Mouse (Mus musculus) intestine, embryonic 14.5 days (tissue): ENCODE measurements at regions not wholly inside any gene's neighbourhood (a gene's known extent, or its start where the extent isn't known, plus 50 kb on each side); places are given as distances from the start of the nearest gene placed in this dataset.

Source experiments
- ATAC-seq: fragments of 200-750 bp; cut with Nextera tagmentation; replicated peaks from 2 replicates; pipeline ENCODE4 v1.8.0; 2017; ENCODE audit warnings: low read depth, moderate number of reproducible peaks, moderate TSS enrichment, moderate library complexity; ENCODE audit not compliant: low FRiP score, low TSS enrichment
- DNase-seq: peaks from one replicate; pipeline ENCODE4 v3.0.0-alpha.2; 2018; ENCODE audit warnings: low spot score
- H3K27ac ChIP-seq: fragments of 300-500 bp; sonication (generic); 2 replicates; pipeline ENCODE4 v1.5.1; 2014; ENCODE audit warnings: low read depth, mild to moderate bottlenecking, control low read depth
- H3K27me3 ChIP-seq: fragments of 300-500 bp; sonication (generic); replicated peaks from 2 replicates; pipeline ENCODE4 v1.6.1; 2014; ENCODE audit warnings: low read length, control low read depth; ENCODE audit not compliant: control insufficient read depth, insufficient read depth
- H3K36me3 ChIP-seq: fragments of 300-500 bp; sonication (generic); 2 replicates; pipeline ENCODE4 v1.6.1; 2014; ENCODE audit warnings: low read length, control low read depth; ENCODE audit not compliant: control insufficient read depth, insufficient read depth
- H3K4me1 ChIP-seq: fragments of 300-500 bp; sonication (generic); replicated peaks from 2 replicates; pipeline ENCODE4 v1.6.1; 2014; ENCODE audit warnings: low read length, control low read depth, mixed read lengths; ENCODE audit not compliant: control insufficient read depth, insufficient read depth
- H3K4me2 ChIP-seq: fragments of 300-500 bp; sonication (generic); 2 replicates; pipeline ENCODE4 v1.6.1; 2014; ENCODE audit warnings: low read length
- H3K4me3 ChIP-seq: fragments of 300-500 bp; sonication (generic); 2 replicates; pipeline ENCODE4 v1.5.1; 2014; ENCODE audit warnings: low read depth, low read length, control low read depth, mixed read lengths
- H3K9ac ChIP-seq: fragments of 300-500 bp; sonication (generic); 2 replicates; pipeline ENCODE4 v1.6.1; 2014; ENCODE audit warnings: mild to moderate bottlenecking, low read length
- H3K9me3 ChIP-seq: fragments of 300-500 bp; sonication (generic); 2 replicates; pipeline ENCODE4 v1.6.1; 2016; ENCODE audit warnings: low read length, control low read depth; ENCODE audit not compliant: control insufficient read depth
- WGBS: fragments of 180-500 bp; shearing (Covaris S2); extraction: QIAGEN DNeasy Blood & Tissue Kit; methylation state at CpG from one replicate; pipeline ENCODE4 v1.1.7; 2014; 5-methylcytosine and 5-hydroxymethylcytosine counted together

DNA sequence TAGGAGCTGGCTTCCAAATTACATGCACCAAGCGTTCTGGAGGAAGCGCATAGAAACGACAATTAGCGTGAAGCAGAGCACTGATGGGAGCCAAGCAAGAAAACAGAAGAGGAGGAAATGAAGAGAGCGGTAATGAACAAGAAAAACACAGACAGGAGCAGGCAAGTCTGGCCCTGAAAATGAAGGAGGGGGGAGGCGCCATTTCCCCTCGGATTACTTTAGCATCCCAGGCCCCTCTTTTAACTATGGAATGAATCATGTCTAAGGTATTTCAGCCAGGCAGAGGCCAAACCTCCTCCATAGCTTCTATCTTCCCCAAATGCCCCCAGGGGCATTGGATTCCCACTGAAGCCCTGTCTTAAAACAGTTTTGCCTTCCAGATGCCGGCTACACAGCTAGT lies 248.1 kb upstream of the Nrip1 start:
- no peak overlapping the region for H3K4me2 ChIP-seq
- H3K36me3 ChIP-seq = no peaks in the 10 kb centered on the region
- no peaks in the 10 kb centered on the region for H3K9me3 ChIP-seq
- DNase-seq = no peak
- no peak overlapping the region for H3K4me3 ChIP-seq
- WGBS = 33% methylated on average over 8 of the region's 8 CpGs
- H3K4me1 ChIP-seq = no peaks in the 10 kb centered on the region
- no peaks in the 10 kb centered on the region for H3K27me3 ChIP-seq
- no peak overlapping the region for H3K27ac ChIP-seq
- ATAC-seq = no peak
- no peak overlapping the region for H3K9ac ChIP-seq

DNA sequence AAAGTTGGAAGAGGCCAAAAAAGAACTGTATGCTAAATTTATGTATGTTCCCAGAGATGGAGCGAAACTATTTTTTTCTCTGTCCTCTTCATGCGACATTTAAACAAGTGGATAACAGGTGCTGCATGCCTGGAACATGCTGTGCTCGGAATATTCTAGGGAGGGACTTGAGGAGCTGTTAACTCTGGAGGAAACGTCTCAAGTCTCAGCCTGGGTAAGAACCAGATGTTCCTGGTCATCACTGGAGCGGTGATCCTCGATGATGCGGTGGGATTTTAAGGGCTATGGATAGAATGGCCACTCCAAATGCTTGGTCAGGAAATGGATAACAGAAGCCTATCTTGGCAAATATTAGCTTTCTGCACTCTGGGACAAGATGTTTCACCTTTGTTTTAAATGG lies 244.7 kb upstream of the Nrip1 start:
- ATAC-seq (no peak), DNase-seq (no peak)
- Histone ChIP-seq H3K4me2 (no peak overlapping the region), H3K9me3 (no peaks in the 10 kb centered on the region), H3K36me3 (no peaks in the 10 kb centered on the region), H3K27me3 (no peaks in the 10 kb centered on the region), H3K9ac (no peak overlapping the region), H3K4me3 (no peak overlapping the region), H3K27ac (no peak overlapping the region), H3K4me1 (no peaks in the 10 kb centered on the region)
- 76% methylated on average over 7 of the region's 7 CpGs for WGBS

DNA sequence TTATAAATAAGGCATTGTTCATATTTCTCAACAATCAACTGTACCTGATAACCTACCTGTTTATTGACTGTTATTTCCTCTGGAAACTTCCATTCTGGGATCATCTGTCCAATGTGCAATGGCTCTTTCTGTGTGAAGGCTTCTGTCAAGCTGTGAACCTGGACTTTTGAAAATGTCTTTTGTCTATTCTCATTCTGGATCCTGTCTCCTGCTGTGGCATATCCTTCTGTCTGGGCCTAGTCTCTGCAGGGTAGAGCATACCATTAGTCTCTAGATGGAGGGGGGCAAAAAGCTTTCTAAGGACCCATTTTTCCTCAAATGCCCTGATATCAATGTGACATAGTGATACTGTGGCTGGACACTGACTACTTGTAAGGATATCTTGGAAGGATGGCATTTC lies 237.4 kb upstream of the Nrip1 start:
- no peak overlapping the region for H3K4me2 ChIP-seq
- ATAC-seq (no peak), DNase-seq (no peak)
- no peaks in the 10 kb centered on the region for H3K9me3 ChIP-seq
- H3K4me3 ChIP-seq = no peak overlapping the region
- H3K4me1 ChIP-seq = no peaks in the 10 kb centered on the region
- H3K27me3 ChIP-seq = no peaks in the 10 kb centered on the region
- H3K36me3 ChIP-seq = no peaks in the 10 kb centered on the region
- no peak overlapping the region for H3K27ac ChIP-seq
- H3K9ac ChIP-seq = no peak overlapping the region

DNA sequence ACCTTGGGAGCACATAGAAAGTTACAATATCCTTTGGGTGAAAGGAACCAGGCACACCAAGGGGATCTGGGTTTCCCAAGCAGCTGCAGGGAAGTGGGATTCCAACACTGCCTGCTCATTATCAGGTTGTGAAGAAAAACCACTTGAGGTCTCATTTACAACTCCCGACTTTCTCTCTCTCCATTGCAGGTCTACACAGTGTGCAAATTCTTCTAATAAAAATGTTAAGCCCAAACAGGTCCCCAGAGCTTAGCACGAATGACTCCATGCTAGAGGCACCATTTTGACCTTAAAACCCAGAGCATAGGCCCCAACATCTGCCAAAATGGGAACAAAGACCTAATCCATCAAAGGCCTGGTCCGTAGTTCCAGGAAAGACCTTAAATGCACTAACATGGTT lies 231.3 kb upstream of the Nrip1 start:
- ATAC-seq (no peak), DNase-seq (no peak)
- no peak overlapping the region for H3K9ac ChIP-seq
- H3K4me1 ChIP-seq = 0 out of 2 replicates have a peak, but pooled peaks cover 3% of the 10 kb centered on the region
- no peak overlapping the region for H3K27ac ChIP-seq
- no peaks in the 10 kb centered on the region for H3K36me3 ChIP-seq
- 65% methylated on average over 3 of the region's 3 CpGs for WGBS
- H3K4me2 ChIP-seq = no peak overlapping the region
- H3K27me3 ChIP-seq = no peaks in the 10 kb centered on the region
- no peaks in the 10 kb centered on the region for H3K9me3 ChIP-seq
- no peak overlapping the region for H3K4me3 ChIP-seq

DNA sequence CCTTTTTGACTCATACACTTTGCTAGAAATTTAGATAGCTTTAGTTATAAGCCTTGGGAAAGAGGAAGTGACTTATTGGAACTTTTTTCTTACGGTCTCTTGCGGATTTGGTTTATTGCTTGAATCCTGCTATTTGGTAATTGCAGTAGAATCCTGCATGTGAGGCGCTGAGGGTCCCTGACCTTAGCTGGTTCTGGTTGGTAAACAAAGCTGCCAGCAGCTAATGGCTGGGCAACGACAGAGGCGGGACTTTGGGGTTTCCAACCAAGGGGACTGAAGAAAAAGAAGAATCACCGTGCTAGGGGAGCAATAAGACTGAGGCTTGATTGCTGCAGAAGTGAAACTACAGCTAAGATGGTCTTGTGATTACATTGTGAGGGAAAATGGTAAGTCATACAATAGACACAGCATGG lies 230.2 kb upstream of the Nrip1 start:
- ATAC-seq (no peak), DNase-seq (no peak)
- H3K4me3 ChIP-seq = no peak overlapping the region
- WGBS = 30% methylated on average over 6 of the region's 6 CpGs
- no peaks in the 10 kb centered on the region for H3K27me3 ChIP-seq
- H3K9me3 ChIP-seq = no peaks in the 10 kb centered on the region
- 0 out of 2 replicates have a peak, but pooled peaks cover 3% of the 10 kb centered on the region for H3K4me1 ChIP-seq
- H3K9ac ChIP-seq = no peak overlapping the region
- H3K27ac ChIP-seq = no peak overlapping the region
- no peaks in the 10 kb centered on the region for H3K36me3 ChIP-seq
- peak overlapping the region; percentile 14; the same call in 1 of the 2 replicates for H3K4me2 ChIP-seq

DNA sequence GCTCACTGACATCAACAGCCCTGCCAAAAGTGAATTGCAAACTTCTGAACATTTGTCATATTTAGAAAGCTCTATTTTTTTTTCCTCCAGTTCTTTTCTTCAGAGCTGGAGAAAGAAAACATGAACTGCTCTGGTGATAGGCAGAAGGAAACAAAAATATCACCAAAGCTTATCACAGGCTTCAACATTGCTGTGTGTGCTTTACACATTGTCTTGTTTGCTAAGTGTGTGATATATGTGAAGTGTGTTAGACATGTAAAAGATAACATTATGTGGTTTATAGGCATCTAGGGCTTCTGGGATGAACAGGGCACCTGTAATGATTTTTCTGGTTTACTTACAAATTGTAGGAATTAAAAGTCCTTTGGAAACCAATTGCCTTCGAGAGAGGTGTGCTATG lies 229.8 kb upstream of the Nrip1 start:
- Histone ChIP-seq H3K4me3 (no peak overlapping the region), H3K27me3 (no peaks in the 10 kb centered on the region), H3K36me3 (no peaks in the 10 kb centered on the region), H3K9ac (no peak overlapping the region), H3K27ac (no peak overlapping the region), H3K4me1 (0 out of 2 replicates have a peak, but pooled peaks cover 3% of the 10 kb centered on the region), H3K4me2 (no peak overlapping the region), H3K9me3 (no peaks in the 10 kb centered on the region)
- ATAC-seq (no peak), DNase-seq (no peak)
- WGBS = 50% methylated on average over 1 of the region's 1 CpGs

DNA sequence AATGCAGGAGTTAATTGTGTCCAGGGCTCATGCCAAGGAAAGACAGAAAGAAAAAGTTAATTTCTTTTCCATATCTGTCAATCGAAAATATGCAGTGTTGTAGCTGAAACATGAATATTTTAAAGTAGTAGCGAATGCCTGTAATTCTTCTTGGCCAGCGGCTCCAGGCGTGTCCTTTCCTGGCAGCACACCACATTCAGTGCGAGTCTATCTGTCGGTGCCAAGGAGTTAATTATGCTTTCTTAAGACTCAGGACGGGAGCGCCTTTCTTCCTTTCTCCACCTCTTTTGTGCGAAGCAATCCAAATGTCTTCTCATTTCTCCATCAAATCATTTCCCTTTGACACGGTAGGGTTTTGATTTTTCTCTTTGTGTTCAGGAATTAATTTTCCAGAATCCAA lies 226.5 kb upstream of the Nrip1 start:
- Histone ChIP-seq H3K9me3 (no peaks in the 10 kb centered on the region), H3K9ac (no peak overlapping the region), H3K4me3 (no peak overlapping the region), H3K36me3 (no peaks in the 10 kb centered on the region), H3K27ac (no peak overlapping the region), H3K4me2 (no peak overlapping the region), H3K4me1 (peaks cover 3% of the 10 kb centered on the region; the same call in 1 of the 2 replicates), H3K27me3 (no peaks in the 10 kb centered on the region)
- ATAC-seq (no peak), DNase-seq (no peak)
- 76% methylated on average over 10 of the region's 10 CpGs for WGBS

DNA sequence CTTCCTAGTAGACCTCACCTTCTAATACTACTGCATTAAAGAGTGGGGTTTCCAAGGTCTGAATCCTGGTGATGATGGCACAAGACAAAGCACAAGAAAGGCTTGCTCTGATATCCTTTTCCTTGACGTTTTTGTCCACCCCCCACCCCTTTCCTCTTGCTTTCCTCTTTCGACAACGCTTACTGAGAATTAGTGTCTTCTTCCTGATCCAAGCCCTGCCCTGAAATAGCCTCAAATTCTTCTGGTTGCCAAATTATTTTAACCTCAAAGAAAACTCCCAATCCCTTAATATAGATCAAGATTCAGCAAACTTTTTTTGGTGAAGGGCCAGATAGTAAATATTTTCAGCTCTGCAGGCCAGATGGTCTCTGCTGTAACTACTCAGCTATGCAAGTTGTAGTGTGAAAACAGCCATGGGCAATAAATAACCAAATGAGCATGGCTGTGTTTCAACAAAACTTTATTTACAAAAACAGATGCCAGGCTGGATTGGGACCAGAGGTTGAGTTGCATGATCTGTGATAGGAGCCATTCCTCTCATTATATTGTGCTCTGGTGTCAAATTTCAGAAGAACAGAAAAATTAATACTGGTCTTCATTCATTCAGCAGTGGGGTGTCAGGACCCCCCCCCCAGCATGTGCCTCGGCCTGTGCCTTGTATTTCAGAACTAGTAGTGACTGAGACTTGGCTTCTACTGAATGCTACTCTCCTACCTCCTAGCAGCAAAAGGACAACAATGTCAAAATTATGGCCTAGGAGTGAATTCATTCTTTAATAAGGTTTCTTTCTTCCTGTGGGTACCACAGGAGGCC lies 218.5 kb upstream of the Nrip1 start:
- Histone ChIP-seq H3K4me2 (no peak overlapping the region), H3K4me1 (peaks cover 3% of the 10 kb centered on the region; the same call in 1 of the 2 replicates), H3K36me3 (no peaks in the 10 kb centered on the region), H3K9ac (no peak overlapping the region), H3K27ac (peak overlapping the region; percentile 14; the same call in 1 of the 2 replicates), H3K4me3 (no peak overlapping the region), H3K9me3 (no peaks in the 10 kb centered on the region), H3K27me3 (no peaks in the 10 kb centered on the region)
- DNase-seq = no peak
- ATAC-seq = no peak
- WGBS = 55% methylated on average over 4 of the region's 4 CpGs

DNA sequence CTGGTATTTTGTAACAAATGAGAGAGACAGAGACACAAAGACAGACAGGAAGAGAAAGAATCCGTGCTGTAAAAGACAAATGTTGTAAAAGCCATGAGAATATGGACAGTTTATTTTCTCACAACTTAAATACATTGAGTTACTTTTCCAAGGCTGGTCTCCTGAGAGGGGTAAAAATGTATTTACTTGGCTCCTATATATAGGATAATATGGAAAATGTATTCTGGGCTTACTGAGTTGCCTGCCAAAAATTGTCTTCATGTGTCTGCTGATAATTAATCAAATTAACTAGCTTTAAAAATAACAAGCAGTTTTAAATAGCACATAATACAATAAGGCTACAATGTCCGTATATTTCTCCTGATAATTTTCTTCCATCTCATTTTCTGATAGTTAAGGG lies 216.2 kb upstream of the Nrip1 start:
- WGBS = 47% methylated on average over 2 of the region's 2 CpGs
- ATAC-seq (no peak), DNase-seq (no peak)

More for the DNA sequence above, 216.2 kb upstream of the Nrip1 start:
- Histone ChIP-seq H3K4me3 (no peak overlapping the region), H3K4me2 (no peak overlapping the region), H3K27ac (no peak overlapping the region), H3K27me3 (no peaks in the 10 kb centered on the region), H3K36me3 (no peaks in the 10 kb centered on the region), H3K9me3 (no peaks in the 10 kb centered on the region), H3K9ac (no peak overlapping the region), H3K4me1 (0 out of 2 replicates have a peak, but pooled peaks cover 3% of the 10 kb centered on the region)
